Comparison of ENCODE assay signal across 18 mouse cellular contexts in genomic region chr5:100982573-100982936, GRCm38 (mm10).
DNase-seq lines count a peak whose midpoint lies in the region; ATAC-seq and TF ChIP-seq lines count a peak whose summit lies in the region.
"Had no signal": no experiment of that assay in that cellular context is flagged by ENCODE, and none has a peak within 500 bp of the region (broad histone marks: within the 10 kb centered on the region; RNA-seq: fewer than 3 reads in every experiment).

No protein-coding gene starts in this region.

- no peak for TF ChIP-seq CTCF in forebrain, postnatal 0 days (IDR thresholded peaks at IDR 0.05; ENCODE audit: low read depth)

- WGBS in hindbrain, embryonic 11.5 days = 43% methylated on average over 10 of the region's 10 CpGs
- 40% methylated on average over 10 of the region's 10 CpGs for WGBS in hindbrain, embryonic 16.5 days
- 38% methylated on average over 10 of the region's 10 CpGs for WGBS in forebrain, postnatal 0 days
- WGBS in neural tube, embryonic 12.5 days = 29% methylated on average over 10 of the region's 10 CpGs

- no peaks in the 10 kb centered on the region for H3K36me3 ChIP-seq in hindbrain, embryonic 11.5 days (ENCODE audit: control insufficient read depth, insufficient read depth, low read length)
- H3K36me3 ChIP-seq in hindbrain, embryonic 16.5 days (ENCODE audit: control insufficient read depth, insufficient read depth, low read length) = no peaks in the 10 kb centered on the region
- H3K36me3 ChIP-seq in forebrain, postnatal 0 days (ENCODE audit: insufficient read depth) = no peaks in the 10 kb centered on the region
- H3K36me3 ChIP-seq in neural tube, embryonic 12.5 days = no peaks in the 10 kb centered on the region
- H3K36me3 ChIP-seq: embryonic facial prominence, embryonic 12.5 days; heart, embryonic 12.5 days; intestine, embryonic 15.5 days had no signal

- 0 out of 2 replicates have a peak, but pooled peaks have one; percentile 54 for ATAC-seq in hindbrain, embryonic 11.5 days (ENCODE audit: low FRiP score)
- ATAC-seq in hindbrain, embryonic 16.5 days = no peak
- ATAC-seq in forebrain, postnatal 0 days = peak; percentile 6; the same call in 1 of the 2 replicates
- ATAC-seq in neural tube, embryonic 12.5 days (ENCODE audit: low FRiP score, low read depth) = no peak
- ATAC-seq: intestine, embryonic 15.5 days; Patski had no signal

- H3K9me3 ChIP-seq in hindbrain, embryonic 11.5 days (ENCODE audit: control insufficient read depth, low read length) = no peaks in the 10 kb centered on the region
- H3K9me3 ChIP-seq in hindbrain, embryonic 16.5 days (ENCODE audit: control insufficient read depth, low read length) = no peaks in the 10 kb centered on the region
- no peaks in the 10 kb centered on the region for H3K9me3 ChIP-seq in forebrain, postnatal 0 days (ENCODE audit: low read length)
- no peaks in the 10 kb centered on the region for H3K9me3 ChIP-seq in neural tube, embryonic 12.5 days
- H3K9me3 ChIP-seq: embryonic facial prominence, embryonic 12.5 days; heart, embryonic 12.5 days; intestine, embryonic 15.5 days had no signal

- H3K27me3 ChIP-seq in hindbrain, embryonic 11.5 days (ENCODE audit: control insufficient read depth, insufficient read depth, low read length) = no peaks in the 10 kb centered on the region
- no peaks in the 10 kb centered on the region for H3K27me3 ChIP-seq in hindbrain, embryonic 16.5 days (replicated peaks; ENCODE audit: control insufficient read depth, insufficient read depth, low read length)
- H3K27me3 ChIP-seq in forebrain, postnatal 0 days (ENCODE audit: insufficient read depth, low read length) = no peaks in the 10 kb centered on the region
- H3K27me3 ChIP-seq in neural tube, embryonic 12.5 days (replicated peaks) = no peaks in the 10 kb centered on the region
- H3K27me3 ChIP-seq: embryonic facial prominence, embryonic 12.5 days; heart, embryonic 12.5 days; intestine, embryonic 15.5 days had no signal

- H3K4me3 ChIP-seq in hindbrain, embryonic 11.5 days (ENCODE audit: low read depth, low read length) = no peak overlapping the region
- no peak overlapping the region for H3K4me3 ChIP-seq in hindbrain, embryonic 16.5 days (ENCODE audit: low read length)
- no peak overlapping the region for H3K4me3 ChIP-seq in forebrain, postnatal 0 days (ENCODE audit: low read depth, low read length)
- no peak overlapping the region for H3K4me3 ChIP-seq in neural tube, embryonic 12.5 days
- H3K4me3 ChIP-seq: embryonic facial prominence, embryonic 12.5 days; heart, embryonic 12.5 days; intestine, embryonic 15.5 days had no signal

- peak; percentile 47 for DNase-seq in hindbrain, embryonic 11.5 days (ENCODE audit: low spot score)
- DNase-seq in embryo, embryonic 10.5 days (ENCODE audit: low spot score) = peak; percentile 36
- DNase-seq in forebrain, postnatal 0 days = no peak
- DNase-seq in layer of hippocampus, adult 9-11 months = no peak
- DNase-seq in cerebellum, postnatal 14 days = no peak
- DNase-seq: adrenal gland, postnatal 36 days; cerebellum, adult 9-10 months; lung, embryonic 14.5 days; lung, postnatal 4 days; right cerebral cortex, postnatal 14 days had no signal

- H3K27ac ChIP-seq in hindbrain, embryonic 11.5 days (ENCODE audit: low read depth, low read length) = no peak overlapping the region
- no peak overlapping the region for H3K27ac ChIP-seq in hindbrain, embryonic 16.5 days (ENCODE audit: low read depth, low read length)
- no peak overlapping the region for H3K27ac ChIP-seq in forebrain, postnatal 0 days (ENCODE audit: low read depth, low read length)
- H3K27ac ChIP-seq in neural tube, embryonic 12.5 days = no peak overlapping the region
- H3K27ac ChIP-seq: embryonic facial prominence, embryonic 12.5 days; intestine, embryonic 15.5 days; stomach, postnatal 0 days had no signal

- H3K9ac ChIP-seq in hindbrain, embryonic 11.5 days (ENCODE audit: low read depth, low read length) = no peak overlapping the region
- no peak overlapping the region for H3K9ac ChIP-seq in hindbrain, embryonic 16.5 days (ENCODE audit: low read depth, low read length)
- H3K9ac ChIP-seq in forebrain, postnatal 0 days = no peak overlapping the region
- no peak overlapping the region for H3K9ac ChIP-seq in neural tube, embryonic 12.5 days
- H3K9ac ChIP-seq: embryonic facial prominence, embryonic 12.5 days; heart, embryonic 12.5 days; intestine, embryonic 15.5 days; lung, embryonic 14.5 days had no signal

- peaks cover 3% of the 10 kb centered on the region; the same call in 1 of the 2 replicates for H3K4me1 ChIP-seq in hindbrain, embryonic 11.5 days (replicated peaks; ENCODE audit: control insufficient read depth, insufficient read depth, low read length)
- H3K4me1 ChIP-seq in hindbrain, embryonic 16.5 days (ENCODE audit: control insufficient read depth, insufficient read depth, low read depth, low read length) = no peaks in the 10 kb centered on the region; the same call in 1 of the 2 replicates
- no peaks in the 10 kb centered on the region for H3K4me1 ChIP-seq in forebrain, postnatal 0 days (ENCODE audit: insufficient read depth)
- 0 out of 2 replicates have a peak, but pooled peaks cover 2% of the 10 kb centered on the region for H3K4me1 ChIP-seq in neural tube, embryonic 12.5 days
- H3K4me1 ChIP-seq: embryonic facial prominence, embryonic 12.5 days; heart, embryonic 12.5 days; intestine, embryonic 15.5 days had no signal

- H3K4me2 ChIP-seq in hindbrain, embryonic 11.5 days (replicated peaks; ENCODE audit: low read depth, low read length) = no peak overlapping the region
- no peak overlapping the region; the same call in 1 of the 2 replicates for H3K4me2 ChIP-seq in hindbrain, embryonic 16.5 days (ENCODE audit: low read length)
- no peak overlapping the region for H3K4me2 ChIP-seq in forebrain, postnatal 0 days (ENCODE audit: low read depth)
- H3K4me2 ChIP-seq in neural tube, embryonic 12.5 days (replicated peaks) = peak overlapping the region; percentile 24; the same call in 1 of the 2 replicates
- H3K4me2 ChIP-seq: embryonic facial prominence, embryonic 12.5 days; heart, embryonic 12.5 days; intestine, embryonic 15.5 days; liver, embryonic 11.5 days; lung, embryonic 14.5 days had no signal

Comparison
In these comparisons a context has a peak if more than half of its experiments do, and no peak if none do; other contexts are left out.
1. ATAC-seq: peak in hindbrain, embryonic 11.5 days (single experiment) and forebrain, postnatal 0 days (single experiment); none in hindbrain, embryonic 16.5 days (single experiment) and neural tube, embryonic 12.5 days (single experiment).
2. DNase-seq: peak in hindbrain, embryonic 11.5 days (single experiment) and embryo, embryonic 10.5 days (single experiment); none in forebrain, postnatal 0 days (single experiment), layer of hippocampus, adult 9-11 months (single experiment) and cerebellum, postnatal 14 days (0 of 2).